Mouse (Mus musculus) layer of hippocampus, adult 2 months (tissue): ENCODE results near the gene Mylpf. TPM values are rescaled to one million over a fixed set of nuclear protein-coding genes. Genes with fewer than 3 reads are reported as not detected.
"Not testable (repeated sequence)": the region's sequence is repeated elsewhere in the genome, so short reads cannot be mapped to it uniquely, and the experiment has no call there.

Experiments used
- DNase-seq, 2 experiments: peaks; one replicate each; pipeline ENCODE4 v3.0.0; 2022; ENCODE audit warnings: low spot score in 2 of 2
- H3K27ac ChIP-seq: fragments of 200-600 bp; 2 replicates; pipeline ENCODE4 v1.8.1; 2022
- H3K4me3 ChIP-seq: fragments of 200-600 bp; 2 replicates; pipeline ENCODE4 v1.8.1; 2022; ENCODE audit warnings: mild to moderate bottlenecking
- CTCF ChIP-seq: fragments of 200-600 bp; conservative IDR thresholded peaks from 2 replicates; pipeline ENCODE4 v1.8.1; 2022; ENCODE audit warnings: antibody characterized with exemption, mild to moderate bottlenecking, moderate library complexity
- long read RNA-seq, 2 experiments: library from polyadenylated mRNA; stranded (forward); transcript quantifications; one replicate each; pipeline ENCODE4 v2.0.0; 2021; ENCODE audit warnings: borderline mapping rate in 2 of 2
- total RNA-seq, 2 experiments: library from RNA; stranded (reverse); gene quantifications; 2 replicates each; pipeline ENCODE4 v1.2.3; 2021

Mylpf gene
- total RNA-seq = 1 to 10 TPM; 1.3 to 1.9 TPM
- long read RNA-seq, experiment 1, partial matches to known transcripts = 0 of 1 reads
- long read RNA-seq, experiment 1, other reads (novel, unspliced or antisense) = 0 of 1 reads
- long read RNA-seq, experiment 2, partial matches to known transcripts = 0 of 1 reads
- long read RNA-seq, experiment 2, other reads (novel, unspliced or antisense) = 1 of 1 reads

GRCm38 (mm10) chr7:127208553-127209438 is at the start of gene Mylpf:
Gene Mylpf, plus strand, starts transcription at chr7:127208890.
- Histone ChIP-seq H3K4me3 (peak within 1 kb of the TSS; percentile 89), H3K27ac (peak within 1 kb of the TSS; percentile 92)
- DNase-seq = peak; percentile 92 to 98
- TF ChIP-seq CTCF = peak; percentile 75

- H3K27ac ChIP-seq = no peak overlapping the region
- no peak overlapping the region for H3K4me3 ChIP-seq
- DNase-seq = no peak
- no peak for TF ChIP-seq CTCF
These were observed 46.1 kb upstream of the Mylpf start for GRCm38 (mm10) chr7:127162546-127162945.

- H3K27ac ChIP-seq = no peak overlapping the region
These were observed 44.7 kb upstream of the Mylpf start for GRCm38 (mm10) chr7:127164002-127164401.

GRCm38 (mm10) chr7:127165607-127166493 is 42.8 kb upstream of the Mylpf start:
- no peak for TF ChIP-seq CTCF
- Histone ChIP-seq H3K27ac (no peak overlapping the region), H3K4me3 (no peak overlapping the region)
- DNase-seq = no peak

More at GRCm38 (mm10) chr7:127164002-127164401, 44.7 kb upstream of the Mylpf start:
- no peak for DNase-seq
- H3K4me3 ChIP-seq = no peak overlapping the region
- no peak for TF ChIP-seq CTCF

GRCm38 (mm10) chr7:127166501-127166900 is 42.2 kb upstream of the Mylpf start:
- Histone ChIP-seq H3K4me3 (no peak overlapping the region), H3K27ac (no peak overlapping the region)
- no peak for DNase-seq
- TF ChIP-seq CTCF = no peak

- no peak for TF ChIP-seq CTCF
These were observed 31.8 kb upstream of the Mylpf start for GRCm38 (mm10) chr7:127176937-127177336.

GRCm38 (mm10) chr7:127180783-127181182 is 27.9 kb upstream of the Mylpf start:
- TF ChIP-seq CTCF = no peak
- Histone ChIP-seq H3K27ac (no peak overlapping the region), H3K4me3 (no peak overlapping the region)
- no peak for DNase-seq

More at GRCm38 (mm10) chr7:127176937-127177336, 31.8 kb upstream of the Mylpf start:
- Histone ChIP-seq H3K27ac (no peak overlapping the region), H3K4me3 (no peak overlapping the region)
- no peak for DNase-seq

- H3K4me3 ChIP-seq, DNase-seq, H3K27ac ChIP-seq: not testable (repeated sequence)
- TF ChIP-seq CTCF = peak; percentile 35
These were observed 27.0 kb upstream of the Mylpf start for GRCm38 (mm10) chr7:127181724-127182123.

GRCm38 (mm10) chr7:127183345-127183744 is 25.3 kb upstream of the Mylpf start:
- Histone ChIP-seq H3K4me3 (no peak overlapping the region), H3K27ac (no peak overlapping the region)
- no peak for DNase-seq
- TF ChIP-seq CTCF = no peak

- no peak for DNase-seq
- peak; percentile 43 for TF ChIP-seq CTCF
- Histone ChIP-seq H3K27ac (no peak overlapping the region), H3K4me3 (no peak overlapping the region)
These were observed 24.9 kb upstream of the Mylpf start for GRCm38 (mm10) chr7:127183828-127184227.

GRCm38 (mm10) chr7:127184720-127185119 is 24.0 kb upstream of the Mylpf start:
- Histone ChIP-seq H3K27ac (no peak overlapping the region), H3K4me3 (no peak overlapping the region)
- DNase-seq = no peak
- no peak for TF ChIP-seq CTCF

GRCm38 (mm10) chr7:127185601-127186000 is 23.1 kb upstream of the Mylpf start:
- DNase-seq = no peak
- Histone ChIP-seq H3K4me3 (no peak overlapping the region), H3K27ac (no peak overlapping the region)
- peak; percentile 77 for TF ChIP-seq CTCF

- TF ChIP-seq CTCF = no peak
- Histone ChIP-seq H3K27ac (no peak overlapping the region), H3K4me3 (no peak overlapping the region)
- no peak for DNase-seq
These were observed 21.3 kb upstream of the Mylpf start for GRCm38 (mm10) chr7:127187351-127187750.
